Mouse (Mus musculus) myocyte (in vitro differentiated cells): ENCODE results near the gene Polr2f.

Experiments
- CEBPB ChIP-seq: IDR thresholded peaks from 2 replicates; pipeline ENCODE4 v1.6.1; 2011; ENCODE audit warnings: mild to moderate bottlenecking, moderate library complexity; ENCODE audit not compliant: poor library complexity, insufficient read depth, severe bottlenecking
- E2F4 ChIP-seq: IDR thresholded peaks from one replicate; pipeline ENCODE4 v1.6.1; 2011; ENCODE audit warnings: mild to moderate bottlenecking, control low read depth, moderate library complexity; ENCODE audit not compliant: insufficient read depth
- MAX ChIP-seq: IDR thresholded peaks from one replicate; pipeline ENCODE4 v1.6.1; 2011; ENCODE audit warnings: low read depth, mild to moderate bottlenecking, control low read depth
- MYOD1 ChIP-seq, 3 experiments: IDR thresholded peaks; one replicate each; pipeline ENCODE4 v1.6.1; 2011; ENCODE audit warnings: control low read depth in 2 of 3, low read depth in 2 of 3, mild to moderate bottlenecking in 2 of 3, moderate library complexity in 1 of 3; ENCODE audit not compliant: insufficient read length in 2 of 3, control insufficient read depth in 1 of 3
- MYOG ChIP-seq, 3 experiments: IDR thresholded peaks; one replicate each; pipeline ENCODE4 v1.6.1; 2011; ENCODE audit warnings: control low read depth in 2 of 3, low read depth in 2 of 3, mild to moderate bottlenecking in 2 of 3; ENCODE audit not compliant: insufficient read length in 2 of 3, control insufficient read depth in 1 of 3, insufficient read depth in 1 of 3
- POLR2A ChIP-seq: IDR thresholded peaks from one replicate; pipeline ENCODE4 v1.6.1; 2011; ENCODE audit warnings: low read depth, mild to moderate bottlenecking, control low read depth, moderate library complexity; ENCODE audit not compliant: insufficient read length
- POLR2AphosphoS2 ChIP-seq: IDR thresholded peaks from one replicate; pipeline ENCODE4 v1.6.1; 2011; ENCODE audit warnings: low read depth, control low read depth; ENCODE audit not compliant: insufficient read length
- REST ChIP-seq: IDR thresholded peaks from one replicate; pipeline ENCODE4 v1.6.1; 2011; ENCODE audit warnings: mild to moderate bottlenecking, control low read depth, moderate library complexity; ENCODE audit not compliant: insufficient read depth, insufficient read length
- TCF12 ChIP-seq: IDR thresholded peaks from one replicate; pipeline ENCODE4 v1.6.1; 2011; ENCODE audit warnings: mild to moderate bottlenecking, control low read depth; ENCODE audit not compliant: poor library complexity, insufficient read depth, severe bottlenecking
- USF1 ChIP-seq: IDR thresholded peaks from one replicate; pipeline ENCODE4 v1.6.1; 2011; ENCODE audit warnings: low read depth, mild to moderate bottlenecking, control low read depth, moderate library complexity

DNA sequence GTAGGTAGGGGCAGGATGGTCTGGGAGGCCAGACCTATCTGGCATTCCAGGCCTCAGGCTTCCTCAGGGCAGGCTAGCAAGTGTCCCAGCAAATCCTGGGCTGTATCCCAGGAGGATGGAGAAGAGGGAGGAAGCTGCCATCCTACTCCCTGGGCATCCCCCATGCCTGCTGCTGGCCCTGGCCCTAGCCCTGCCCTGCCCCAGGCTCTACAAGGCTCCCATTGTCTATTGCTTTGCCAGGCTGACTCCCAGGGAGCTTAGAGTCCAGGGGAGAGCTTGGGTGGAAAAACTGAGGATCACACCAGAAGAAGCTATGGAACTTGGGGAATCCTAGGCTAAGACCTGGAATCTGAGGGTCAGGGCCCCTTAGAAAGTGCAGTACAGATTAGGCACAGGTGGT is 39.3 kb upstream of the Polr2f start:
- TF ChIP-seq POLR2AphosphoS2 (no peak), POLR2A (no peak), MYOG (IDR thresholded peaks at IDR 0.05; ENCODE audit: control insufficient read depth in 1 of 3, insufficient read depth in 1 of 3, insufficient read length in 2 of 3, low read depth in 2 of 3) (no peak), MYOD1 (IDR thresholded peaks at IDR 0.05; ENCODE audit: control insufficient read depth in 1 of 3, insufficient read length in 2 of 3, low read depth in 2 of 3) (no peak), USF1 (no peak), E2F4 (no peak), CEBPB (no peak), MAX (no peak), TCF12 (no peak), REST (no peak)
